Mouse (Mus musculus) brown adipose tissue, adult 24 weeks (tissue): ENCODE results near the gene Dcaf15. TPM values are rescaled to one million over a fixed set of nuclear protein-coding genes. Genes with fewer than 3 reads are reported as not detected.
A peak's percentile ranks its signal among the peaks of the same experiment; 100 is the strongest.

Experiments used
- H3K27ac ChIP-seq: fragments of 200-500 bp; replicated peaks from 2 replicates; pipeline ENCODE4 v1.5.1; 2012; ENCODE audit warnings: low read depth, mild to moderate bottlenecking, low read length
- H3K4me1 ChIP-seq: fragments of 200-500 bp; 2 replicates; pipeline ENCODE4 v1.6.1; 2012; ENCODE audit warnings: low read length, mixed read lengths; ENCODE audit not compliant: control insufficient read depth, insufficient read depth, insufficient read length
- H3K4me3 ChIP-seq: fragments of 200-500 bp; 2 replicates; pipeline ENCODE4 v1.5.1; 2012; ENCODE audit warnings: low read depth, mild to moderate bottlenecking, low read length, moderate library complexity; ENCODE audit not compliant: insufficient read depth
- polyA plus RNA-seq: library from polyadenylated mRNA; stranded (reverse); fragments of >200 nt; gene quantifications from 2 replicates; pipeline ENCODE4 v1.2.4, GENCODE M21; 2012; ENCODE audit not compliant: missing spikeins, insufficient read depth, insufficient read length

Dcaf15 gene
- polyA plus RNA-seq, 1 experiment, result 3.9 TPM

- Histone ChIP-seq H3K27ac (no peak overlapping the region), H3K4me3 (no peak overlapping the region), H3K4me1 (no peaks in the 10 kb centered on the region)
Measured at GRCm38 (mm10) chr8:84122151-84122550, 17.6 kb upstream of the Dcaf15 start.

- H3K4me1 ChIP-seq, result no peaks in the 10 kb centered on the region
- H3K27ac ChIP-seq, result no peak overlapping the region
- H3K4me3 ChIP-seq, result no peak overlapping the region
Measured at GRCm38 (mm10) chr8:84115646-84116045, 11.1 kb upstream of the Dcaf15 start.

GRCm38 (mm10) chr8:84106216-84107040 is 1.9 kb upstream of the Dcaf15 start:
- H3K4me3 ChIP-seq, result no peak overlapping the region
- no peak overlapping the region for H3K27ac ChIP-seq
- H3K4me1 ChIP-seq, result peaks cover 3% of the 10 kb centered on the region; the same call in 1 of the 2 replicates

- H3K4me1 ChIP-seq, result peaks cover 3% of the 10 kb centered on the region; the same call in 1 of the 2 replicates
- no peak overlapping the region for H3K27ac ChIP-seq
- no peak overlapping the region for H3K4me3 ChIP-seq
Measured at GRCm38 (mm10) chr8:84105676-84106075, 1.1 kb upstream of the Dcaf15 start.

GRCm38 (mm10) chr8:84104221-84104620 is 347 bp downstream of the Dcaf15 start:
- Histone ChIP-seq H3K4me1 (peaks cover 3% of the 10 kb centered on the region; the same call in 1 of the 2 replicates), H3K27ac (no peak overlapping the region), H3K4me3 (peak overlapping the region; percentile 65)

GRCm38 (mm10) chr8:84103601-84104000 is 967 bp downstream of the Dcaf15 start:
- Histone ChIP-seq H3K4me1 (peaks cover 3% of the 10 kb centered on the region; the same call in 1 of the 2 replicates), H3K4me3 (peak overlapping the region; percentile 65), H3K27ac (no peak overlapping the region)

GRCm38 (mm10) chr8:84101476-84102270 is 2.9 kb downstream of the Dcaf15 start:
- Histone ChIP-seq H3K4me1 (peaks cover 3% of the 10 kb centered on the region; the same call in 1 of the 2 replicates), H3K27ac (no peak overlapping the region), H3K4me3 (no peak overlapping the region)

- Histone ChIP-seq H3K4me3 (no peak overlapping the region), H3K4me1 (peaks cover 3% of the 10 kb centered on the region; the same call in 1 of the 2 replicates), H3K27ac (no peak overlapping the region)
Measured at GRCm38 (mm10) chr8:84098376-84098775, 6.2 kb downstream of the Dcaf15 start.

- Histone ChIP-seq H3K27ac (no peak overlapping the region), H3K4me3 (no peak overlapping the region), H3K4me1 (no peaks in the 10 kb centered on the region)
Measured at GRCm38 (mm10) chr8:84096061-84096460, 8.5 kb downstream of the Dcaf15 start.

- Histone ChIP-seq H3K27ac (no peak overlapping the region), H3K4me1 (no peaks in the 10 kb centered on the region; the same call in 1 of the 2 replicates), H3K4me3 (no peak overlapping the region)
Measured at GRCm38 (mm10) chr8:84090585-84090984, 14.0 kb downstream of the Dcaf15 start.

GRCm38 (mm10) chr8:84089277-84089676 is 15.3 kb downstream of the Dcaf15 start:
- H3K4me3 ChIP-seq, result no peak overlapping the region
- H3K4me1 ChIP-seq, result no peaks in the 10 kb centered on the region; the same call in 1 of the 2 replicates
- H3K27ac ChIP-seq, result no peak overlapping the region

GRCm38 (mm10) chr8:84087821-84088220 is 16.7 kb downstream of the Dcaf15 start:
- Histone ChIP-seq H3K4me1 (no peaks in the 10 kb centered on the region; the same call in 1 of the 2 replicates), H3K27ac (no peak overlapping the region), H3K4me3 (no peak overlapping the region)

GRCm38 (mm10) chr8:84087156-84087555 is 17.4 kb downstream of the Dcaf15 start:
- Histone ChIP-seq H3K27ac (no peak overlapping the region), H3K4me1 (no peaks in the 10 kb centered on the region; the same call in 1 of the 2 replicates), H3K4me3 (no peak overlapping the region)

- no peaks in the 10 kb centered on the region for H3K4me1 ChIP-seq
- H3K27ac ChIP-seq, result no peak overlapping the region
- H3K4me3 ChIP-seq, result no peak overlapping the region
Measured at GRCm38 (mm10) chr8:84084341-84085115, 20.0 kb downstream of the Dcaf15 start.

- Histone ChIP-seq H3K27ac (no peak overlapping the region), H3K4me1 (no peaks in the 10 kb centered on the region), H3K4me3 (no peak overlapping the region)
Measured at GRCm38 (mm10) chr8:84083829-84084241, 20.7 kb downstream of the Dcaf15 start.
